8 mouse cellular contexts compared by ENCODE assay signal in the genomic region with DNA sequence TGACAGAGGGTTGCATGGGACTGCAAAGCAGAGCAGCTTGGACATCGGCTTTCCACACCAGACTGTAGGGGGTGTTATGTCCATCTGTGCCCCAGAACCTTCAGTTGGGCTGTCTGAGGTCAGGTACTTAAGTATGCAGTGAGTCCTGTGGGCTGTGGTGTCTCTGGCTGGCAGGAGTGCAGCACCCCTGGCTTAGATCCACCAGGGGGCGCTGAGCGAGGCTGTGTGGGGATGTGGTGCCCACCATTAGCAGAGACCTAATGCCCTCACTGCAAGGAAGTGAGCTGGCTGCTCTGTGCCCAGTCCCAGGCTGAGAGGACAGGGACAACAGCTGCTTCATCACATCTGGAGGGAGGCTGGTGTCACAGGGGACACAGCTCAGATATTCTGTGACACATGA.
DNase-seq lines count a peak whose midpoint lies in the region; ATAC-seq and TF ChIP-seq lines count a peak whose summit lies in the region.

No protein-coding gene starts in this region.

- H3K27ac ChIP-seq in midbrain, embryonic 10.5 days (replicated peaks): no peak overlapping the region
- H3K27ac ChIP-seq in midbrain, embryonic 16.5 days (ENCODE audit: low read length): no peak overlapping the region
- no peak overlapping the region for H3K27ac ChIP-seq in cortical plate, adult 2 months (ENCODE audit: insufficient read depth, low read length)

- H3K4me3 ChIP-seq in midbrain, embryonic 10.5 days: no peak overlapping the region
- no peak overlapping the region for H3K4me3 ChIP-seq in midbrain, embryonic 16.5 days (ENCODE audit: low read depth, low read length)
- H3K4me3 ChIP-seq in cortical plate, adult 2 months (ENCODE audit: insufficient read depth, low read length): no peak overlapping the region
- H3K4me3 ChIP-seq in lung, adult 2 months (replicated peaks; ENCODE audit: extremely low read depth, low read depth, low read length): no peak overlapping the region

- peak; percentile 58 for DNase-seq in midbrain, embryonic 10.5 days (ENCODE audit: low spot score)
- peak; percentile 52 for DNase-seq in NIH3T3 (ENCODE audit: low read depth)
- DNase-seq in heart, postnatal 36 days: peak; percentile 54 to 64
- DNase-seq in lung, adult 2 months: peak; percentile 51
- DNase-seq in retina, embryonic 14.5 days (ENCODE audit: low spot score): peak; percentile 81
- DNase-seq in urinary bladder, adult 2 months (ENCODE audit: low spot score): no peak

- intact Hi-C loops in heart, postnatal 36 days (cut with DNase I): no loop called here

- WGBS in midbrain, embryonic 10.5 days: 16% methylated on average over 3 of the region's 3 CpGs
- WGBS in midbrain, embryonic 16.5 days: 13% methylated on average over 3 of the region's 3 CpGs
- 9% methylated on average over 3 of the region's 3 CpGs for WGBS in lung, adult 2 months

- H3K4me2 ChIP-seq in midbrain, embryonic 16.5 days (ENCODE audit: low read length): no peak overlapping the region

- no peak overlapping the region for H3K9ac ChIP-seq in midbrain, embryonic 16.5 days (ENCODE audit: low read depth, low read length)

- no peaks in the 10 kb centered on the region for H3K27me3 ChIP-seq in midbrain, embryonic 10.5 days (ENCODE audit: low read depth, poor library complexity, severe bottlenecking)
- no peaks in the 10 kb centered on the region for H3K27me3 ChIP-seq in midbrain, embryonic 16.5 days (ENCODE audit: control insufficient read depth, insufficient read depth, low read depth, low read length)

- TF ChIP-seq POLR2A in cortical plate, adult 2 months (IDR thresholded peaks at IDR 0.05; ENCODE audit: extremely low read depth, insufficient read depth, low read length): no peak
- TF ChIP-seq POLR2A in lung, adult 2 months (IDR thresholded peaks at IDR 0.05; ENCODE audit: borderline replicate concordance, extremely low read depth, low read depth, low read length): no peak

- TF ChIP-seq CTCF in cortical plate, adult 2 months (IDR thresholded peaks at IDR 0.05; ENCODE audit: extremely low read depth, insufficient read depth, low read length): peak; percentile 41; the same call in 1 of the 2 replicates
- peak; percentile 63 for TF ChIP-seq CTCF in lung, adult 2 months (IDR thresholded peaks at IDR 0.05; ENCODE audit: insufficient read depth, low read length)

- no peaks in the 10 kb centered on the region for H3K9me3 ChIP-seq in midbrain, embryonic 10.5 days (replicated peaks)
- no peaks in the 10 kb centered on the region for H3K9me3 ChIP-seq in midbrain, embryonic 16.5 days (replicated peaks; ENCODE audit: control insufficient read depth, low read length, poor library complexity, severe bottlenecking)

- peaks cover 36% of the 10 kb centered on the region for H3K4me1 ChIP-seq in midbrain, embryonic 10.5 days
- peaks cover 28% of the 10 kb centered on the region for H3K4me1 ChIP-seq in midbrain, embryonic 16.5 days (ENCODE audit: control insufficient read depth, insufficient read depth, low read length)
- peaks cover 10% of the 10 kb centered on the region for H3K4me1 ChIP-seq in cortical plate, adult 2 months (ENCODE audit: control insufficient read depth, insufficient read depth, low read length)
- peaks cover 2% of the 10 kb centered on the region; the same call in 1 of the 2 replicates for H3K4me1 ChIP-seq in lung, adult 2 months (ENCODE audit: control insufficient read depth, insufficient read depth, low read length)

- H3K36me3 ChIP-seq in midbrain, embryonic 10.5 days: no peaks in the 10 kb centered on the region
- no peaks in the 10 kb centered on the region for H3K36me3 ChIP-seq in midbrain, embryonic 16.5 days (ENCODE audit: control insufficient read depth, insufficient read depth, low read length)

- no peak for ATAC-seq in midbrain, embryonic 16.5 days
